Mouse (Mus musculus): Measurements from ENCODE around the gene Zfp763. TPM values are rescaled to one million over a fixed set of nuclear protein-coding genes. Genes with fewer than 3 reads are reported as not detected.
"Not testable (repeated sequence)": the region's sequence is repeated elsewhere in the genome, so short reads cannot be mapped to it uniquely, and the experiment has no call there.

Gene Zfp763
- 21.6 and 22.8 TPM in 2 replicates for polyA plus RNA-seq (2016; fragmentation: Nextera tagmentation; extraction: Ambion mirVana)

GRCm38 (mm10) chr17:33032900-33033891, at the start of gene Zfp763:
Gene Zfp763 (minus strand): TSS chr17:33033402.
- peak; percentile 99 for ATAC-seq (ENCODE audit: low FRiP score, low read depth)
- peak within 1 kb of the TSS; percentile 82 for H3K27ac ChIP-seq
- WGBS: 3% methylated on average over 27 of the region's 27 CpGs
- peak within 1 kb of the TSS; percentile 87 for H3K4me3 ChIP-seq
- H3K9ac ChIP-seq: peak within 1 kb of the TSS; percentile 92
- peak within 1 kb of the TSS; percentile 53 for H3K4me2 ChIP-seq (replicated peaks)
- no peaks in the 10 kb centered on the region for H3K4me1 ChIP-seq
- no peaks in the 10 kb centered on the region for H3K27me3 ChIP-seq (replicated peaks)
- no peaks in the 10 kb centered on the region for H3K36me3 ChIP-seq
- H3K9me3 ChIP-seq: 0 out of 2 replicates have a peak, but pooled peaks cover 5% of the 10 kb centered on the region

GRCm38 (mm10) chr17:33067958-33068357, 34.8 kb upstream of the Zfp763 start, which contains the start of gene 4921501E09Rik:
Gene 4921501E09Rik (minus strand): TSS chr17:33068058.
- Histone ChIP-seq H3K9me3 (no peaks in the 10 kb centered on the region), H3K27ac (no peak within 1 kb of the TSS), H3K4me3 (no peak within 1 kb of the TSS), H3K9ac (no peak within 1 kb of the TSS), H3K4me1 (no peaks in the 10 kb centered on the region), H3K27me3 (replicated peaks) (no peaks in the 10 kb centered on the region), H3K4me2 (replicated peaks) (no peak within 1 kb of the TSS), H3K36me3 (no peaks in the 10 kb centered on the region)
- no peak for ATAC-seq (ENCODE audit: low FRiP score, low read depth)
- 56% methylated on average over 1 of the region's 1 CpGs for WGBS

GRCm38 (mm10) chr17:33063001-33063400, 29.8 kb upstream of the Zfp763 start:
- Histone ChIP-seq H3K4me2 (replicated peaks) (no peak overlapping the region), H3K9ac (no peak overlapping the region), H3K36me3 (no peaks in the 10 kb centered on the region), H3K4me1 (no peaks in the 10 kb centered on the region), H3K9me3 (no peaks in the 10 kb centered on the region), H3K4me3 (no peak overlapping the region), H3K27me3 (replicated peaks) (no peaks in the 10 kb centered on the region), H3K27ac (no peak overlapping the region)
- WGBS: 2% methylated on average over 1 of the region's 1 CpGs
- ATAC-seq (ENCODE audit: low FRiP score, low read depth): no peak

- no peak overlapping the region for H3K9ac ChIP-seq
- H3K36me3 ChIP-seq: no peaks in the 10 kb centered on the region
- H3K27me3 ChIP-seq (replicated peaks): no peaks in the 10 kb centered on the region
- WGBS: 21% methylated on average over 1 of the region's 1 CpGs
- no peak overlapping the region for H3K4me2 ChIP-seq (replicated peaks)
- H3K27ac ChIP-seq: no peak overlapping the region
- no peaks in the 10 kb centered on the region for H3K9me3 ChIP-seq
- H3K4me3 ChIP-seq: no peak overlapping the region
- no peak for ATAC-seq (ENCODE audit: low FRiP score, low read depth)
- H3K4me1 ChIP-seq: no peaks in the 10 kb centered on the region
Observed at GRCm38 (mm10) chr17:33058791-33059190, 25.6 kb upstream of the Zfp763 start.

GRCm38 (mm10) chr17:33032376-33032775, 826 bp downstream of the Zfp763 start:
- H3K4me3 ChIP-seq: peak overlapping the region; percentile 87
- no peak for ATAC-seq (ENCODE audit: low FRiP score, low read depth)
- H3K36me3 ChIP-seq: peaks cover 3% of the 10 kb centered on the region; the same call in 1 of the 2 replicates
- H3K4me2 ChIP-seq (replicated peaks): peak overlapping the region; percentile 53
- peak overlapping the region; percentile 92 for H3K9ac ChIP-seq
- no peak overlapping the region for H3K27ac ChIP-seq
- H3K27me3 ChIP-seq (replicated peaks): no peaks in the 10 kb centered on the region
- WGBS: 13% methylated on average over 10 of the region's 10 CpGs
- peaks cover 8% of the 10 kb centered on the region for H3K9me3 ChIP-seq
- H3K4me1 ChIP-seq: no peaks in the 10 kb centered on the region

- H3K4me3 ChIP-seq; H3K27ac ChIP-seq; H3K4me1 ChIP-seq; ATAC-seq (ENCODE audit: low FRiP score, low read depth); H3K9ac ChIP-seq; H3K27me3 ChIP-seq (replicated peaks); H3K4me2 ChIP-seq (replicated peaks): not testable (repeated sequence)
- H3K9me3 ChIP-seq: peaks cover 73% of the 10 kb centered on the region
- peaks cover 84% of the 10 kb centered on the region for H3K36me3 ChIP-seq
Observed at GRCm38 (mm10) chr17:33020434-33020833, 12.8 kb downstream of the Zfp763 start.

- no peak for ATAC-seq (ENCODE audit: low FRiP score, low read depth)
- no peak overlapping the region for H3K4me2 ChIP-seq (replicated peaks)
- H3K27ac ChIP-seq: no peak overlapping the region
- no peak overlapping the region for H3K4me3 ChIP-seq
- no peaks in the 10 kb centered on the region for H3K4me1 ChIP-seq
- peaks cover 22% of the 10 kb centered on the region for H3K36me3 ChIP-seq
- peaks cover 8% of the 10 kb centered on the region for H3K9me3 ChIP-seq
- no peak overlapping the region for H3K9ac ChIP-seq
- H3K27me3 ChIP-seq (replicated peaks): no peaks in the 10 kb centered on the region
- WGBS: 50% methylated on average over 9 of the region's 9 CpGs
Observed at GRCm38 (mm10) chr17:33008337-33008736, 24.9 kb downstream of the Zfp763 start.

- Histone ChIP-seq H3K36me3 (peaks cover 55% of the 10 kb centered on the region), H3K9ac (no peak overlapping the region), H3K4me2 (replicated peaks) (no peak overlapping the region), H3K4me1 (peaks cover 9% of the 10 kb centered on the region), H3K4me3 (no peak overlapping the region), H3K27ac (no peak overlapping the region), H3K9me3 (peaks cover 11% of the 10 kb centered on the region), H3K27me3 (replicated peaks) (no peaks in the 10 kb centered on the region)
- ATAC-seq (ENCODE audit: low FRiP score, low read depth): no peak
- 95% methylated on average over 2 of the region's 2 CpGs for WGBS
Observed at GRCm38 (mm10) chr17:32998492-32998891, 34.7 kb downstream of the Zfp763 start.

GRCm38 (mm10) chr17:32992699-32993474, 40.3 kb downstream of the Zfp763 start, which contains the start of gene Zfp952:
Gene Zfp952 (plus strand): TSS chr17:32993129.
- Histone ChIP-seq H3K9ac (peak within 1 kb of the TSS; percentile 71), H3K27me3 (replicated peaks) (no peaks in the 10 kb centered on the region), H3K4me3 (peak within 1 kb of the TSS; percentile 71), H3K36me3 (peaks cover 18% of the 10 kb centered on the region), H3K4me2 (replicated peaks) (peak within 1 kb of the TSS; percentile 81), H3K4me1 (peaks cover 9% of the 10 kb centered on the region), H3K9me3 (no peaks in the 10 kb centered on the region), H3K27ac (peak within 1 kb of the TSS; percentile 15; the same call in 1 of the 2 replicates)
- peak; percentile 93 for ATAC-seq (ENCODE audit: low FRiP score, low read depth)
- 2% methylated on average over 21 of the region's 21 CpGs for WGBS

- H3K36me3 ChIP-seq: peaks cover 18% of the 10 kb centered on the region
- H3K27me3 ChIP-seq (replicated peaks): no peaks in the 10 kb centered on the region
- peaks cover 9% of the 10 kb centered on the region for H3K4me1 ChIP-seq
- 72% methylated on average over 12 of the region's 12 CpGs for WGBS
- H3K9ac ChIP-seq: no peak overlapping the region
- H3K4me2 ChIP-seq (replicated peaks): peak overlapping the region; percentile 81
- H3K27ac ChIP-seq: no peak overlapping the region
- no peak overlapping the region for H3K4me3 ChIP-seq
- ATAC-seq (ENCODE audit: low FRiP score, low read depth): no peak
- no peaks in the 10 kb centered on the region for H3K9me3 ChIP-seq
Observed at GRCm38 (mm10) chr17:32991965-32992698, 41.1 kb downstream of the Zfp763 start.

GRCm38 (mm10) chr17:32986301-32986700, 46.9 kb downstream of the Zfp763 start:
- WGBS: 78% methylated on average over 4 of the region's 4 CpGs
- H3K4me2 ChIP-seq (replicated peaks): no peak overlapping the region
- H3K9me3 ChIP-seq: no peaks in the 10 kb centered on the region
- no peak overlapping the region for H3K4me3 ChIP-seq
- H3K27me3 ChIP-seq (replicated peaks): no peaks in the 10 kb centered on the region
- no peak overlapping the region for H3K9ac ChIP-seq
- ATAC-seq (ENCODE audit: low FRiP score, low read depth): no peak
- peaks cover 4% of the 10 kb centered on the region; the same call in 1 of the 2 replicates for H3K36me3 ChIP-seq
- H3K27ac ChIP-seq: no peak overlapping the region
- no peaks in the 10 kb centered on the region for H3K4me1 ChIP-seq
